Mouse (Mus musculus) liver, embryonic 14.5 days (tissue): ENCODE measurements at regions not wholly inside any gene's neighbourhood (a gene's known extent, or its start where the extent isn't known, plus 50 kb on each side); places are given as distances from the start of the nearest gene placed in this dataset.

ENCODE experiments used
- CTCF ChIP-seq: IDR thresholded peaks from 2 replicates; pipeline ENCODE4 v1.5.1; 2016; ENCODE audit warnings: antibody characterized with exemption, low read depth, control low read depth
- EP300 ChIP-seq: IDR thresholded peaks from 2 replicates; pipeline ENCODE4 v1.6.1; 2016; ENCODE audit warnings: antibody characterized with exemption, low read depth

- TF ChIP-seq EP300: no peak
- TF ChIP-seq CTCF: no peak
Measured at GRCm38 (mm10) chr13:45242261-45242660, 147.3 kb upstream of the Mylip start.
